Mouse (Mus musculus): ENCODE data around the gene Atg9a.

GRCm38 (mm10) chr1:75236117-75237050, 44.4 kb upstream of the Atg9a start, which contains the start of gene Dnajb2:
- TF ChIP-seq CTCF (IDR thresholded peaks at IDR 0.05; ENCODE audit: low read depth), result no peak
- TF ChIP-seq EP300 (IDR thresholded peaks at IDR 0.05; ENCODE audit: low read depth), result no peak
